Mouse (Mus musculus) right cerebral cortex, adult 18-20 months (tissue): ENCODE results near the gene Nobox.

Experiments
- DNase-seq: peaks from one replicate; pipeline ENCODE4 v3.0.0; 2022; ENCODE audit warnings: mixed read lengths

Gene Nobox

GRCm38 (mm10) chr6:43309454-43309853 is at the start of gene Nobox:
Nobox (minus strand) TSS chr6:43309554.
- no peak for DNase-seq

DNA sequence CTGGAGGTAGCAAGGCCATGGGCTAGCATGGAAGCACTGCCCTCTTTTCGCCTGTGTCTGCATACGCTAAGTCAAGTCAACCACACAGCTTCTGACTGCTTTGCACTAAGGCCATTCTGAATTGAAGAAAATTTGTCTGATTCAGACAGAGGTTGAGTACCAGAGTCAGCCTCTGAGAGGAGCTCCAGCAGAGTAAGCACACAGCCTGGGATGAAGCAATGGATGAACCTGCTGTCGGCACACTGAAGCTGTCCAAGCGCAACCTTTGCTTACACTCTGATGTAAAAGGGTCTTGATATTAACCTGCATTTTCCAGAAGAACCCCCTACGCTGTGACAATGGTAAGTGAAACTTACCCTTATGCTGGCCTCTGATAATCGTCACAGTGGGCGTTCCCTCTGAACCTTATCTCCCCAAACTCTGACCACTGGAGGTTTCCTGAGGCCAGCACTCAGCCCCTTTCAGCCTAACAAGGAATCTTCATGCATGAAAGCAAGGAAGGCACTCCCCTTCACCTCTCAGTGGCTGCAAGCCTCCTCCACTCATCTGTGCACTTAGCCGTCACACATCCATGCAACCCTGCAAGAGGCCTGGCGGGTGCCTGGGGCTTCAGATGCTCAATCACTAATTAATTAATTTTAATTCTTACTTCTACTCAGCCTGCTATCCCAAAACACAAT is 45.3 kb upstream of the Nobox start:
- DNase-seq: no peak

- no peak for DNase-seq
These were observed 44.1 kb upstream of the Nobox start for GRCm38 (mm10) chr6:43353446-43353845.

DNA sequence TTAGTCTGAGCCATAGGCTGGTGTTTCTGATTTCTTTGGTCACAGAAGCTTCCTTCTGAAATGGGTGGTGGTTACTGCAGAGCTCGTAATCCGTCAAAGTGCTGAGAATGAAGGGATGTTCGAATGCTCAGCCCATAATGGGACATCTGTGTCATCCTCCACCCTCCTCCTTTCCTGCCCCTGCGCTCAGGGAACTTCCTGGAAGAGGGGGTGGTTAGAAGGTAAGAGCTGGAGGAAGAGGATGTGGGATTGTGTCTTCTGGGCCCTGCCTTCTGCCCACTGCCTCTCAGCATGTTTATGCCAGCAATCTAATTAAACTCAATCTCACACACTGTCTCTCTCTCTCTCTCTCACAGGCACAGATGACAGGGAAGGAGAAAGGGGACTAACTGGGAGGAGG is 39.7 kb upstream of the Nobox start:
- no peak for DNase-seq

- DNase-seq: no peak
These were observed 38.3 kb upstream of the Nobox start for GRCm38 (mm10) chr6:43347637-43348036.

DNA sequence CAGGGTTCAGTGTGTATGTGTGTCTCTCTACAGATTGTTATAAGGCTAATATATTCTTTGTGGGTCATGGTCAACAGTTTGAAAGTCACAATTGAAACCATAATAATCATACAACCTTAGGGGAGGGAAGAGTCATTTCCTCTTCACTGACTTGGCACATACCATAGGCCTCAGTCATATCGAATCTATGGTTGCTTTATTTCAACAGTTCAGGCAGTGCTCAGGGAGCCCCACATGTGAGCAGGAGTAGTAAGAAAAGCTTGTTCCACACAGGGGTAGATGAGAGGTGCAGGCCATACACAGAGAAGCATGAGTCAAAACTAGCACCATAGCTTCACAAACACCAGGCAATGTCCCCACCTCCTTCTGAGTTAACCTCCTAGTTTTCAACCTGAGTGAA is 33.7 kb upstream of the Nobox start:
- DNase-seq: no peak

GRCm38 (mm10) chr6:43342386-43342785 is 33.0 kb upstream of the Nobox start:
- no peak for DNase-seq

- no peak for DNase-seq
These were observed 29.4 kb upstream of the Nobox start for GRCm38 (mm10) chr6:43338804-43339203.

- no peak for DNase-seq
These were observed 28.2 kb upstream of the Nobox start for GRCm38 (mm10) chr6:43337491-43337961.

GRCm38 (mm10) chr6:43335619-43336234 is 26.4 kb upstream of the Nobox start:
- no peak for DNase-seq

DNA sequence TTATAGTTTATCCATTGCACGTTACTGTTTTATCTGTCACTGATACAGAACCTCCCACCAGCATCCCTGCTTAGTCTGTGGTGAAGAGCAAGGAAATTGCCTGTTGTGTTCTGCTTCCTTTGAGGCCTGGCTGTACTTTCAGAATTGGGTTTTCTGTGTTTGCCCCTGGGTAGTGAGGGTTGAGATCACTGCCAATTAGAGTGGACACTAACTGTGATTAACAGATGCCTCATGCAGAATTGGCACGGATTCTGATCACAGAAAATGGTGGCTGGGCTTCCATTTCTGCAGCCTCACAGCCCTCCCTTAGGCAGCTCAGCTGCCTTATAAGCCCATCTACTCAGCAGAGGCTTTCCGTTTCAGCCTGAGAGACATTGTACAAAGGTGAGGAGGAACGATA is 24.1 kb upstream of the Nobox start:
- no peak for DNase-seq

DNA sequence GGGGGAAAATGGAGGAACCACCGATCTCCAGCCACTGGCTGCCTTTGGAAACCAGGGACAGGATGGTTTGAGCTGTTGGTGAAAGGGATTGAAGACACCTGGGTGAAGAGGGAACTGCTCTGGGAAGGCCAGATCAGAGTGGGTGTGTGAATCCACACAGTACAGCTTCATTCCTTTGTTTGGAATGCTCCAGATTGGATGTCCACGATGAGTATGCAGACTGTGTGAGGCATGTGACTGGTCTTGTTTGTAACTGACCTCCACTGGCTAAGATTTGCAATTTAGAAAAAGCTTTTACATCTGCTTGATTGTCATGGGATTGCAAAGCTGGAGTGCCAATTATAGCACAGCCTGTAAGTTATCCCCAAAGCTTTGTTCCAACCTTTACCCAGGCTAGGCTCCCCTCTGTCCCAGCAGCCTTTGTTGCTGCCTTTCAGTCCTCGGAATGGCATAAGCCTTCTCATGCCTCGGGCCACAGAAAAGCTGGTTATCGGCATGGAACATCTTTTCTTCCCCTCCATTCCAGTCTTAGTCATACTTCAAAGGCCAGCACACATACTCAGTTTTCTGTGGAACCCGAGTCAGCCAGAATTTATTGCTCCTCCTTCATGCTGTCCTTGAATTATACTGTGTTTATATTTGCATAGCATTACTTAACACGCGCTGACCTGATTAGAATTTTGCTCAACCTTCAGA is 3.8 kb upstream of the Nobox start:
- DNase-seq: no peak

GRCm38 (mm10) chr6:43312546-43312945 is 3.2 kb upstream of the Nobox start:
- DNase-seq: no peak

DNA sequence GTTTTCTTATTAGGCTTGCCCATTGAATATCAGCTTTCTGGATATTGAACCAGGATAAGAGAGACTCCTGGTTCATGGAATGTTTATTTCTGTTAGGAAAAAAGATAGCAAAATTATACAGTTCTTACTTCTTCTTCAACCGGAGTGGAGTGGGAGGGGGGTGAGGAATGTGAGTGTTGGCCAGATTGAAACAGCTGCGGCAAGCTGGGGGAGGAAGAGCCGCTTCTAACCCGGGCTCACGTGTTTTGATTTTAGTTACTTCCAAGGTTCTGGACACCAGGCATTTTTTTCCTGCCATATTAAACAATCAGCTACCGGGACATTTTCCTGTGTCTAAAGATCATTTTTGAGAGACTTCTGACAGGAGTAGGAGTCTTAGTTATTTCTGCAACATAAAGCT is 717 bp upstream of the Nobox start:
- no peak for DNase-seq

DNA sequence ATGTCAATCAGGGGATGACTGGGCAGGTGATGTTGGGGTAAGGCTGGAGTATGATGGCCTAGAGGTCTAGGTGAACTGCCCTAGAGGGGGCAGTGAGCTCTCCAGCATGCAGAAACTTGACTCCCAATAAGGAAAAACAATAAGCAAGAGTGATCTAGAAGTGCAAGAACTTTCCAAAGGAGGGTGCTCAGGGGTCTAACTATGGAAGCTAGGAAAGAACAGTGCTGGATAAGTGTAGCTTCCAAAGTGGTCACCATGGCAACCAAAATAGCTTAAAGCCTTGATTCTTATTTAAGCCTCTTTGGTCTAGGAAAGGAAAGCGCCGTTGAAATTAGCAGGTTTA is 11.9 kb downstream of the Nobox start:
- DNase-seq: peak; percentile 24

- DNase-seq: peak; percentile 34
These were observed 12.4 kb downstream of the Nobox start for GRCm38 (mm10) chr6:43296798-43297507.

- DNase-seq: no peak
These were observed 13.4 kb downstream of the Nobox start for GRCm38 (mm10) chr6:43295908-43296307.

GRCm38 (mm10) chr6:43293175-43293574 is 16.2 kb downstream of the Nobox start:
- no peak for DNase-seq

DNA sequence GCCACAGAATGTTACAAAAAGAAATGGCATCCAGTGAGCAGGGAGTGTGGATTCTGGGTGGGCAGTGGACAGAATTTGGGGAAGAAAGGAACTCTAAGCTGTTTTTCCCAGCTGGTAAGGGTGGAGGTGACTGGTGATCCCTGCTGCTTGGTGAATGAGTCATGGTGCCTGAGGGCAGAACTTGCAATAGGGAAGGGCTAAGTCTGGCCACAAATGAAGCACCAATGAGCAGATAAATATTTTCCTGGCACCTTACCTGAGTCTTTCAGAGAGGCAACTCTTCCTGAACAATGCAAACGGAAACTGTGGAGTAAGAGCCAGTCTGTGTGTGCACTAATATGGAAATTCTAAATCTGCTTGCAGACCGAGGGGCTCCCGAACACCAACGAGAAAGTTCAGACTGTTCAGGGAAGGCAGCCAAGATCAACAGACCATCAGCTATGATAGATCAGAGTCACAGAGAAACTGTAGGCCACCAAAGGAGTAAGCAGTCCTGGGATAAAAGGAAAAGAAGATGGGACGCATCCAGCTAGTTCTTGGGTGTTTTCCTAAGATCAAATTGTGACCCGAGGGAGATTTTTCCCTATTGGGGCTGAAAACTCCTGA is 16.8 kb downstream of the Nobox start:
- DNase-seq: no peak

DNA sequence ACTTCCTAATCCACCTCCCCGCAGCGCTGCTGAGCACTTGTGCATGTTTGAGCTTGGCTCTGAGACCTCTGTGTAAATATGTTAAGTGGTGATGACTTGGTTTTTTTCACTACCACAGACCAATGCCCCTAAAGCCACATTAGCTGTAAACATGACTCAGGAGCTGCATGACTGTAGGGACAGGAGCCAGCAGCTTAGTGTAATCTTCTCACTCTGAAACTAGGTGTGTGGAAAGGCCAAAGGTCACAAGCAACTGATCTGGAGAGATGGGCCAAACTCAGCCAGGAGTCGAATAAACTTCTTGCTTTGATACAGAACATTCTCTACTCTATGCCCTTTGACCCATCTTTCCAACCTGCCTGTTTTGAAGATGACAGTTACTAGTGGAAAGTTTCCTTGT is 17.3 kb downstream of the Nobox start:
- no peak for DNase-seq

DNA sequence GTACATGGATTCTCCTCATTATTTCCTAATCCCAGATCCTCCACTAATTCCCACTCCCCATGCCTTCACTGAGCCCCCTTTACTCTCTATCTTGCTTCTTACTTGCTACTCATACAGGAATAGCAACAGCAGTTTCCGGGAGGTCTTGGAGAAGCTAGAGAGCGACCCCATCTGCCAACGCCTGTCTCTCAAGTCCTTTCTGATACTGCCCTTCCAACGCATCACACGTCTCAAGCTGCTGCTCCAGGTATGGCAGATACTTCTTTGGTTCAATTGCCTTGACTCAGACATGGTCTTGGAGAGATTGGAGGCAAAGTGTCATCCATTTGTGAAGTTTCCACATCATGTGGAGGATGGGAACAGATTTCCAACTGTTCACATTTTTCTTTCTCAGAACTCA is 28.9 kb downstream of the Nobox start:
- DNase-seq: no peak

DNA sequence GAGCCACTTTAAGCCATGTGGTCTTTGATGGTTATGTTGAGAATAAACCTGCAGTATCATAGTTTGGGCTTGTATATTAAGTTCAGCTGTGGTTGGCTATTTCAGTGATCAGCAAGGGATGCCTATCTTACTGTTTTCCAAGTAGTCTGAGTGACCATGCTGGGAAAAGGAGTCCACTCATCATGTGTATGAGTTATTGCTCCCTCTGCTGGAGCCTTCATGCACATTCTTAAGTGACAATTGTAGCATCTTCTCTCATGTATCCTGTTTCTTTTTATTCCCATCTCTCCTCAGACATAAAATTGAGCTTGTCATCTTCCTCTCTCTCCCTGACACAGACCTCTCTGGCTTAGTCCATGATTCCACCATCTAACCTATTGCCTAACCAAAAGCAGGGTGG is 31.1 kb downstream of the Nobox start:
- peak; percentile 13 for DNase-seq

GRCm38 (mm10) chr6:43274123-43274522 is 35.2 kb downstream of the Nobox start:
- DNase-seq: no peak
